Mouse (Mus musculus): Measurements from ENCODE around the gene Slc11a1.
"Not testable (repeated sequence)": the region's sequence is repeated elsewhere in the genome, so short reads cannot be mapped to it uniquely, and the experiment has no call there.

Slc11a1 gene

DNA sequence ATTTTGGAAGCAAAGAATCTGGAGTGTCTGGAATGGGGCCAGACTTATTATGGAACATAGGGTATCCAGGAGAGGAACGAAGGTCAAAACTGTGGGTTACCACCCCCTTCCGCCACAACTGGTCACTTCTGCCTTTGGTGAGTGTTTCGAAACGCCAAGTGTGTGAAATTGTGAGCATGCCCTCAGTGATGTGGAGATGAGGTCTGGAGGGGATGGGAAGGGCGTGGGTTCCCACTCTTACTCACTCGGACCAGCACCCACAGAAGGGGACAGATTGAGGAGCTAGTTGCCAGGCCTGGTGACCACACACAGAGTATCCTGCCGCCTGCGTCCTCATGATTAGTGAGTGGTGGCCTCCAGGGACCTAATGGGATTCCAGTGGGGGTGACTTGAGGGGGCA is at the start of gene Slc11a1:
Gene Slc11a1 (plus strand): TSS at position 216 of the 400 bp plus-strand sequence.
- DNase-seq (ENCODE audit: extremely low spot score, low spot score), result no peak

DNA sequence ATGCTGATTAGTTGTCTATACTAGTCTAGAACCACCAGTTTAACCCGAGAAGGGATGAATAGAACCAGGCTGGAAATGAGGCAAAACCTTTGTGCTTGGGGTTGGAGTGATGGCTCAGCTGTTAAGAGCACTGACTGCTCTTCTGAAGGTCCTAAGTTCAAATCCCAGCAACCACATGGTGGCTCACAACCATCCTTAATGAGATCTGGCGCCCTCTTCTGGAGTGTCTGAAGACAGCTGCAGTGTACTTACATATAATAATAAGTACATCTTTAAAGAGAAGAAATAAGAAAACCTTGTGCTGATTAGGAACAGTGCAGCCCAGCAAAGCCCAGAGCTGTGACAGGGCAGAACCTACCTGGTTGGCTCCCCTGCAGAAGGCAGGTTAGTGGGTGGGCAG is 48.1 kb upstream of the Slc11a1 start:
- DNase-seq (ENCODE audit: extremely low spot score, low spot score), result not testable (repeated sequence)

DNA sequence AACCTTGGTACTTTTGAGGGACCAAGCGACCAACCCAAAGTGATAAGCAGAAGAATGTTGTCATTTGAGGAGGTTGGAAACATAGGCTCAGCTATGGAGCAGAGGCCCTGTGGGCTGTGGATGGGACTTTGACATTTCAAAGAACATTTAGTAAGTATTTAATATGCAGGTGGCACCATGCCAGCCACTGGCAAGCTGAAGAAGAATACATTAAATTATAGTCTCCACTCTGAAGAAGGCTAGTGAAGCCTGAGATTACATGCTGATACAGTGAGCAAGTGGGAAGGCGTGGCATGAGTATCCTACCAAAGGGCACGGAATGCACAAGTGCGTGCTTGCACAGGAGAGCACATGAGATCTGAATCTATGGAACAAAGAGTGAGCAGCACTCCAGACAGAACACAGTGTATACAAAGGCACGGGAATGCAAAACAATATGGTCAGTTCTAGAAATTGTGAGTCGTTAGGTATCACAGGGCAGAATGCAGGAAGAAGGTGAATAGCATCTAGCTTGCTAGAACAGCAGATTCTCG is 45.0 kb upstream of the Slc11a1 start:
- DNase-seq (ENCODE audit: extremely low spot score, low spot score), result no peak

DNA sequence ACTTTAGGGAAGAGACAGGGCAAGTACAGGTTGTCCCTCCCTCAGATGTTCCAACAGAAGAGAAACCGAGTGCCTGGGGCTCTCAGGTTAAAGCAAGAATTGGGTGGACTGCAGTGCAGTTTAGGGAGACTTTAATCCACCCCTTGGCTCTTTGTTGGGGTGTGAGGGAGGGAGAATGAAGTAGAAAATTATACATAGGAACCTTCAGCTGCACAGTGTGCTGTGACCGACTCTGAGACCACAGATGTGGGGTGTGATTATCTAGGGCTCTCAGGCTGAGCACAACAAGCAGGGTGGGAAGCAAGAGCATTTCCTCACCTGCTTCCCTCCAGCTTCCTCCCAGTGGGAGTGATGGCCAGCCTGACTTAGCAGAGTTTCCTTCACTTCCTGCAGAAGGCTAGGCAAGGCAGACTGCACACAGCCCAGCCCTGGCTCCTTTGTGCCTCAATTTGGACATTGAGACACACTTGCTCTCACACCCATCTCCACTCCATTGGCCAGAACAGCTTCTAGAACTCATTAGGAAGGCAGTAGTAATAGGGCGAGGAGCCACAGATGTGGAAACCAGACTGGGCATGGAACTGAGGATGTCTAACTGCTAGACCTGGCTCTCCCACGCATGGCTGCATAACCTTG is 43.8 kb upstream of the Slc11a1 start:
- no peak for DNase-seq (ENCODE audit: extremely low spot score, low spot score)

DNA sequence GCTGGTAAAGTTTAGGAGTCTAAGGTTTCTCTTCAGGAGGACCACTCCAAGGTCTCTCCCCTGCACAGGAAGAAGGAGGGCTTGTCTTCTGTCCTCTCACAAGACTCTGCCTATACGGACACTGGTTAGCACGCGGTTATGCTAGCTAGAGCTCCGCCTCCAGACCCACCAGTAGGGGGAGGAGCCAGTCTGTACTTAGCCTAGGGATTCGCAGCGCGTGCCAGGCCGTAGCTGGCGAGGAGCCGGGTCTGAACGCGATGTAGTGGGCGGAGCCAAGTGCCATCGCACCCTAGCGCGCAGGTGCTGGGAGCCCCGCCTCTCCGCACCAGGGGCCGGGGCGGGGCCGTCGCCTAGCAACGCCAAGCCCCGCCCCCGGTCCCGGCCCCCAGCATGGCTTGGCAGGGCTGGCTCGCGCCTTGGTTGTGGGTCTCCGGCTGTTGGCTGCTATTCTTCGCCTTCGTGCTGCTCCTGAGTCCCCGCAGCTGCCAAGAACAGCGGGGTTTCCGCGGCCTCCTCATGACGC is 42.7 kb upstream of the Slc11a1 start:
- peak; percentile 93 for DNase-seq (ENCODE audit: extremely low spot score, low spot score)

DNA sequence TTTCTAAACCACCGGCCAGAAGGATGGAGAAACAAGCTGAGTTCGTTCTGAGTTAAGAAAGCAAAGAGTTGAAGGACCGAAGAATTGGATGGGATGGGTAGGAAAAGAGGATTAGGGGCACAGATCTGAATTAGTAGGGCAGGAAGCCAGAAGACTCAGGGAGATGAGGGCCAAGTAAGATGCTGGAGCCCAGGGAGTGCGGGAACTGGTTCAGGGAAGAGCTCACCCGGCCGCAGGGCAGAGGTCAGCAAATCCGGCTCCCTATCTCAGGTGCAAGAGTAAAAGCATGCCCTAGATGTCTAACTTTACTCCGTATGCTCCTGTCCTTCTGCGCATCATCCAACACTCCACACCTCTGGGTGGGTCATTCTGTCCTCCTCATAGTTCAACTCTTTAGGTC is 42.1 kb upstream of the Slc11a1 start:
- no peak for DNase-seq (ENCODE audit: extremely low spot score, low spot score)

DNA sequence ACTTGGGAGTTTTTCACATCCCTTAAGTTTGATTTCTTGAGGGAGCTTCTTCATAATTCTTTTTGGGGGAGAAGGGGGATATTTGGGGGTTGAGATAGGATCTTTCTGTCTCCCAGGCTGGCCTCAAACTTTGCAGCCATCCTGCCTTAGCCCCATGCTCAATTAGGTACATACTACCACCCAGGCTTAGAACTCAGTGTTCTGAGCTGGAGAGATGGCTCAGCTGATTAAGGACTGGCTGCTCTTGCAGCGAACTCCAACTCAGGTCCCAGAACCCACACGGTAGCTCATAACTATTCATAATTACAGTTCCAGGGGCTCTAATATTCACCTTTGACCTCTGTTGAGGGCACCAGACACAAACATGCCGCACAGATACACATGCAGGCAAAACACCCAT is 40.4 kb upstream of the Slc11a1 start:
- DNase-seq (ENCODE audit: extremely low spot score, low spot score), result no peak

DNA sequence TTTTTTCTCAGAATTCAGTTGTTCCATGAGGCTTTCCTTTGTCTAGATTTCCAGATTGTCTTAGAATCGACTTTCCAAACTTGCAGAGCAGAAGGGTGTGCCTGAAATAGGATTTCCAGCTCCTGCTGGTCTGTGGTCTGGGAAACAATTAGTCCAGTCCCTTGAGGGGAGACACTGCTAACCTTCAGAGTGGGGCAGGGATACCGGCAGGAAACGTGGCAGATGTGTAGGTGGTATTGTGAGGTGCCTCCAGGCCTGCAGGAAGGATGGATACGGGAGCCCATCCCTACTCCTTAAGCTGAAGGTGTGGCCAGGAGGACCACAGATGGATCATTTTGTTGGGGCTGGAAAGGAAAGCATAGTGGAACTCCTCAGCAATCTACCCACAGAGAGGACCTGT is 40.0 kb upstream of the Slc11a1 start:
- no peak for DNase-seq (ENCODE audit: extremely low spot score, low spot score)

DNA sequence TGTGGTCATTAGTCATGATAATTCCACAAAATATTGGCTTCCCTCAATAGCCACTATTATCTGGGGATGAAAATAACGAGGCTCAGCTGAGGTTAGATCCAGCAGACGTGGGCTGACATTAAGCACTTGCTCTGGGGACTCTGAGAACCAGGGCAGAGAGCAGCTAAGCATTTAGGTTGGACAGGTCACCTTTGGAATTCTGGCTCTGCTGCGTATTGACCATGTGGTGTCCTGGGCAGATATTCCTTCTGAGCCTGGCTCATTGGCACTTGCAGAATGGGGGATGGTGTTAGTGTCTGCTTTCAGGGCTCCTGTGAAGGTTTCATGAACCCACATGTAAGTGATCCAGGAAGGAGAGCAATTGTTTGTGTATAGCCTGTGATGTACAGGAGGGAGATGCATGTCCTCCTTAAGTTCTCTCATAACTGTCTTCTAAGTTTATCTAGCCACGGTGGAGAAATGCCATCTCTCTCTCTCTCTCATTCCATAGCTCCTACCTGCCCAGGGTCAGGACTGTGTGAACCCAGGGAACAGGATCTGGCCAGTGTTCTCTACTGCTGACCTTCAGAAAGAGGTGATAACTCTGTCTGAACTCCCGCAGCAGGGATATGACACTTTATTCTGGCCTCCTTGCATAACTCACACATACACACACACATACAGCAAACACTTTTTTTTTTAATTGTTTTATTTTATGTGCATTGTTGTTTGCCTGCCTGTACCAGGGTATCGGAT is 39.4 kb upstream of the Slc11a1 start:
- no peak for DNase-seq (ENCODE audit: extremely low spot score, low spot score)

DNA sequence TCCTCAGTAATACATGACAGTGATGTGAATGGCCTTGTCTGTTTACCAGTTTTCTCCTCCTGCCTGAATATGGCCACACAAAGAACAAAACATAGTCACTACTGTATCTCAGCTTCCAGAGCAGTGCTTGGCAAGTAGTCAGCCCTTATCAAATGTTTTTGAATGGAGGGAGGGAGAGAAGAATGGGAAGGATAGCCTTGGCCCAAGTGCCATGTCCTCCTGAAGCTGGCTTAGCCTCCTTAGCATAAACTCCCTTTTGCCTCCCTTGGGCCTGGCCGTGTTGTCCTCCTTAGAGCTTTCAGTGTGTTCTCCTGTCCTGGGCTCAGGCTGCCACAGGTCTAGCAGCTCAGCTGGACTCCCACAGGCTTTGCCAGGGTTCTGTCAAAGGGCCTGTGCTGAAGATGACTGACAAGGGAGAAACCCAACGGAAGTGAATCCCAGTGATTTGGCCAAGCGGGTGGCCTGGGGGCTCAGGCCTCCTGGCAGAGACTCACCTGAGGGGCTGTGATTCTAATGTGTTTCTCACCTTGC is 37.7 kb upstream of the Slc11a1 start:
- no peak for DNase-seq (ENCODE audit: extremely low spot score, low spot score)

DNA sequence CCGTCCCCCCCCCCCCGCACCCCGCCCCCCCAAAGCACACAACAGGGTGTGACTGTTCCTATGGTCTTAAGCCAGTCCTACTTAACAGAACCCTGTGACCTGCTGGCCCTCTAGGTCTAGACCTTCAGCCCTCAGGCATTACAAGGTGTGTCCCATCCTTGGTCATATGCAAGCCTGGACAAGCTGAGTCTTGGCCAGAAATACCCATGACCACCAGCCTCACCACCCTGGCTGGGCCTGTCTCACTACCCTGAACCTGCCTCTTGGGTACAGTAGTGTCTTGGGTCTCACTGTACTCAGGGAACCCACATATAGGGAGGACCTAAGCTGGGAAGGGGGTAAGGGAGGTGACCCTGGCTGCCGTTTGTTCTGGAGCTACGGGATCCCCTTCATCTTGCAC is 37.0 kb upstream of the Slc11a1 start:
- no peak for DNase-seq (ENCODE audit: extremely low spot score, low spot score)

DNA sequence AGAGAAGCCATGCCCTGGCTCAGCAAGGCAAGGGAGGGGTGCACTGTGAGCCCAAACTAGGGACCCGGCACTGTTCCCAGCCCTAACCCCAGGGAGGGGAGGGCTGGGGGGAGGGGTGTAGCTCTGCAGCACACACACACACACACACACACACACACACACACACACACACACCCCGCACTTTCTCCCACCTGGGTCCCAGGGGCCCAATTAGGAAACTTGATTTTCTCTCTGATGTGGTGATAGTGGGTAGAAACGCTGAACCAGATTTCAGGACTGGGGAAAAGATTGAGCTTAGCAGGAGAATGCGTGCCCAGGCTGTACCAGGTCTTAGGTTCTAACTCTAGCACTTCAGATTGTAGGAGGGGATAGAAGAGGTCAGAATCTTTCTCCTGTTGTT is 36.4 kb upstream of the Slc11a1 start:
- no peak for DNase-seq (ENCODE audit: extremely low spot score, low spot score)

DNA sequence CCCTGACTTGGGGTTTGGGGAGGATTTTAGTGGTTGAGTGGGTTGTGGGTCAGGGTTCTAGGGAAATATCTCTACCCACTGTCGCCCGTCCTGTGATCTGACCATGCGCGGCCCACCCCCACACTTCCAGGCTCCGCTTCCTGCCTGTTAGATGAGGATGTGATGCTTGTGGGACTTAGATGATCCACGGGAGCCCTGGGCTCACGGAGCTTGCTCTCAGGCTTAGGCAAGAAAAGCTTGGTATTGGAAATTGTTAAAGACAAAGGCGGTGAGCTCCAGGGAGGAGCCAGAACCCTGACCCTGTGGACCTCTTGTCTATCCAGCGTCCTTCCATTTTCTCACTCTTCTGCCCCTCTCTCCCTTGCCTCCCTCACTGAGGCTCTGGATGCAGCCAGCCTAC is 35.1 kb upstream of the Slc11a1 start:
- DNase-seq (ENCODE audit: extremely low spot score, low spot score), result no peak

DNA sequence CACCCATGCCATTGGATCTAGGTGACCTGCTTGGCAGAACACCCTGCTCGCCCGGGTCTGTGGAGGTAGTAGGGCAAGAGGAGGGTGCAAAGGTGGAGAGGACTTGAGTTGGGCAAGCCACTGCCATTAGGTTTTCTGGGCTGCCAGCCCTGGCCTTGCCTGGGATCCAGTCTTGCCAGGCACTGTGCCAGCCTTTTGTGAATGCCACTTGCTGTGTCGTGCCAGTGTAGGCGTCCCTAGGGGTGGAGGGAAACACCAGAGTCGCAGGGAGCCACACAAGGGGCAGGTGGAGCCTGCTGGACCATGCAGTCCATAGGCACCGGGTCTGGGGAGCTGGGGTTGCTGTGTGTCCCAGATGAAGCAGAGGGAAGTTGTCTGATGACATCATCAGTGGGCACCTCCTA is 34.6 kb upstream of the Slc11a1 start:
- no peak for DNase-seq (ENCODE audit: extremely low spot score, low spot score)

DNA sequence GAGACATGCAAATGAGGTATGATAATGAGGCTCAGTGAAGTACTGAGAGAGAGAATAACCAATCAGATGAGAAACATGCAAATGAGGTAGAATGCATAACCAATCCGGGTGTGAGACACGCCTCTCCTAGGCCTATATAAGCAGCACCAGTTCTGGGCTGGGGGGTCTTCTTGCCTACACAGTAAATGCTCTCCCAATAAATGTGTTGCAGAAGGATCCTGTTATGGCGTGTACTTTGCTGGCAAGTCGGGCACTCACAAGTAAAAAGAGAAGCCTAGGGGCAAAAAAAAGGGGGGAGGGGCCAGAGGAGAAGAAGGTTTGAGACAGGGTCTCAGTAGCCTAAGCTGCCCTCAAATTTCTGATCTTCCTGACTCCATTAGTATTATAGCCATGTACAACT is 34.0 kb upstream of the Slc11a1 start:
- DNase-seq (ENCODE audit: extremely low spot score, low spot score), result not testable (repeated sequence)

DNA sequence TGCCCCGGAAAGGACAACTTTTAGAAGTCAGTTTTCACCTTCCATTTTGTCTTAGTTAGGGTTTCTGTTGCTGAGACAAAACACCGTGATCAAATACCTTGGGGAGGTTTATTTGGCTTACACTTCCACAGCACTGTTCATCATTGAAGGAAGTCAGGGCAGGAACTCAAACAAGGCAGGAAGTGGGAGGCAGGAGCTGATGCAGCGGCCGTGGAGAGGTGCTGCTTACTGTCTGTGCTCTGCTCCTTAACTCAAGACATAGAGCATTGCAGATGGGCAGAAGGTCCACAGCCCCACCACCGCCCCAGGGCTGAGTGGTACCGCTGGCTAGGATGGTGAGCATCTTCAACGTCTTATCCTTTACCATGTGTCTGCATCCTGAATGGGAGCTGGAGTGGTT is 33.1 kb upstream of the Slc11a1 start:
- no peak for DNase-seq (ENCODE audit: extremely low spot score, low spot score)

DNA sequence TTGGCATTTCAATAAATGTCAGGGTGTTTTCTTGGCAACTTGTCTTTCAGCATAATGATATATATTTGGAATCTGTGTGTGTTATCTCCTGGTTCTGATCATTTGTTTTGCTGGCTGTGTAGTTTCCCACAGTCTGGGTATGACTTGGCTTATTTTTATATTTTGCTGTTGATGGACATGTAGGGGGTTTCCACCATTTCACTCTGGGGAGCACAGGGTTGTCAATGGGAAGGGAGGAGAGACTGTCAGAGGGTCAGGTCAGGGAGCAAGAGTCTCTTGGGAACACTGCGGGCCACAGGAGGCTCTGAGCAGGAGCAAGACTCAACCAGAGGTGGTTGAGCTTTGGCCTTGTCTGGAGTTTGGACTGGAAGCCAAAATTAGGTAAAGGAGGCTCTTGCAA is 32.7 kb upstream of the Slc11a1 start:
- DNase-seq (ENCODE audit: extremely low spot score, low spot score), result no peak

DNA sequence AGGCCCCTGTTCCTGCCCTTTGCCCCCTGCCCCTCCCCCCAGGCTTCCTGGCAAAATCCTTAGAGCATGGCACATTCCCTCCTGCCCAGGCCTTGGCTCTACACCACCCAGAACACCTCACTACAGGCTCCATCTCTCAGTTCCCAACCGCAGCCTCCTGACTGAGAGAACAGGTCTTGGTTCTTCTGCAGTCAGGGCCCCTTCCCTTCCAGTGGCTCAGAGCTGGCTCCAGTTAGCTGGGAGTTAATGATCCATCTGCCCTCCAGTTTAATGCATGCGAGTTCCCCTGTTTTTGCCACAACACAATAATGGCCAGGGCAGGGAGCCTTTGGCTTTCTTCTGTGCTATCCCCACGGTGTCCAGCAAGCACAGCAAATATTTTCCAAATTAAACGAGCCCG is 31.8 kb upstream of the Slc11a1 start:
- no peak for DNase-seq (ENCODE audit: extremely low spot score, low spot score)

DNA sequence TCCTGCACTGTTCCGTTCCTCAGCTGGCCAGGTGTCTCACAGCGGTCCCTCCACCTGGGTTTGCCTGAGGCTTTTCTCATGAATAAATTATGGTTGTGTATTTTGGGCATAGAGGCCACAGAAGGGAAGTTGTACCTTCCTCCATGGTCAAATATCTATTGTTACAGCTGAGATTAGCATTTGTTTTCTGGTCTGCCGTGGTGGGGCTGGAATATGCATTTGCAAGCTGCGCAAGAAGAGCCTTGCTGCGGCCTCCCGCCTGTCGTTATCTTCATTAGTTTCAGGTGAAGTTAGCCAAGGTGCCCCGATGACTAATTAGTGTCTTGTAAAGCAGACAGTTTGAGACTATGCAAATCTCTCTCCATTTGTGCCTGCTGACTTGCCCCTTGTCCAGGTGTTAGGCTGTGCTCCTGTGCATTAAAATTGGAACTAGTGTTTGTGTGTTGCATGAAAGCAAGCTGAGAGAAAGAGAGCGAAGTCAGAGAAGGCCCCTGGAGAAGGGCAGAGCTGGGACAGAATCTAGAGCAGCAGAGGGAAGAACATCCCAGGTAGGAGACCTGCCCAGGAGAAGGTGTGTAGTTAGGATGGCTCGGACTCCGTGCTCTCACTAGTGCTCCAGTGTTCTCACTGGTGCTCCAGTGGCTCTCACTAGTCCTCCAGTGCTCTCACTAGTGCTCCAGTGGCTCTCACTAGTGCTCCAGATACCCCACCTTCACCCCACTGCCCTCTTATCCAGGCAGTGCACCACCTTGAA is 30.7 kb upstream of the Slc11a1 start:
- no peak for DNase-seq (ENCODE audit: extremely low spot score, low spot score)

DNA sequence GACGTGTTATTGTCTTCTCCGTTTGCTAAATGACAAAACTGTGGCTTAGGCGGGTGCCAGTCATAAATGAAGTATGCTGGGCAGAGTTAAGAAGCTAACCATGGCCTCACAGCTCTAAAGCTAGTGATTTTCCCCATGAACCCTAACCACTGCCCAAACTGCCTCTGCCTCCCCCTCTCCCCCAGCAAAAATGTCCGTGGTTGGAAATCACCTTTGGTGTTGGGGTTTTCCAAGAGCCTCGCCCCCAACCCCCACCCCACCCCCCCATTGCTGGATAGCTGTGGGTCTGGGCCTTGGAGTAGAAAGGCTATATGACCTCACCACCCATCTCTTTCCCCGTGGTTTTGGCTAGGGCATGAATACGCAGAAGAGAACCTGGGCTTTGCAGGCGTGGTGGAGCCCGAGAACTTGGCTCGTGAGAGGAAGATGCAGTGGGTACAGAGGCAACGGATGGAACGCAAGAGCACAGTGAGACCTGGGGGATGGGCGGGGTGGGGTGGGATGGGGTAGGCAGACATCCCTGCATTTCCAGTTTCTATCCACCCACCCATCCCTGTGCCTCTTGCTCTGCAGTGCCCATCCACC is 23.7 kb upstream of the Slc11a1 start:
- no peak for DNase-seq (ENCODE audit: extremely low spot score, low spot score)

DNA sequence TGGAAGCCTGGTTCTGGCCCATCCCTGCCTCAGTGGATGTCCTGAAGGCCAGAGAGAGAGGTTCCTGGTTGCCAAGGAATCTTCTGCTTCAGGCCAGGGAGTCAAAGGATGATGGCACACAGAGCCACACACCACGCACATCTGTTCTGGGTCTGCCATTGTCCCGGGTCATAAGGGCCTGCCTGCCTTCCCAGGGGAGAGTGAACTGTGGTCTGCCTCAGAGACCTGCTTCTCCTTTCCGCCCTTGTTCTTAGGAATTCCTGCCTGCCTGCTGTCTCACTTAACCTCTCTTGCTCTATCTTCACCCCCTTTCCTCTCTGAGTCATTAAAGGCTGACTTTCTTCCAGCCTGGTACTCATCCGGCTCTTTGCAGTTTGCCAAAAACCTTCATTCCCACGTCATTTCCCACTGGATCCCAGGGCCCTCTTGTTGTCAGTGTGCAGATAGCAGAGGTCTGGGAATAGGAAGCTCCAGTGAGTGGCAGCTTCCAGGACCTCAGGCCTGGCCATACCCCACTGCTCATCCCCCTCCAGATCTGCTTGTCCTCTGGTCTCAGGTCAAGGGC is 22.4 kb upstream of the Slc11a1 start:
- DNase-seq (ENCODE audit: extremely low spot score, low spot score), result no peak
